Mouse (Mus musculus) CH12.LX (cell line): Measurements from ENCODE around the gene Kif13a. TPM values are rescaled to one million over a fixed set of nuclear protein-coding genes. Genes with fewer than 3 reads are reported as not detected.

Experiments
- DNase-seq: peaks from one replicate; pipeline ENCODE4 v3.0.0-alpha.2; 2013; ENCODE audit errors: extremely low read depth
- H3K27ac ChIP-seq: 2 replicates; pipeline ENCODE4 v1.5.1; 2012; ENCODE audit warnings: low read depth, mild to moderate bottlenecking, control low read depth, moderate library complexity; ENCODE audit not compliant: insufficient read depth
- H3K27me3 ChIP-seq: replicated peaks from 2 replicates; pipeline ENCODE3; 2012; ENCODE audit warnings: inconsistent platforms
- H3K36me3 ChIP-seq, 2 experiments: replicated peaks in 1 of 2; 2 replicates each; pipeline versions ENCODE3 to v1.6.1; 2012; ENCODE audit warnings: inconsistent platforms in 1 of 2, low read length in 1 of 2, mild to moderate bottlenecking in 1 of 2, mixed read lengths in 1 of 2, moderate library complexity in 1 of 2; ENCODE audit not compliant: control insufficient read depth in 1 of 2, insufficient read depth in 1 of 2
- H3K4me1 ChIP-seq, 2 experiments: 2 replicates each; pipeline ENCODE4 v1.6.1; 2012; ENCODE audit warnings: inconsistent platforms in 1 of 2, moderate library complexity in 1 of 2; ENCODE audit not compliant: insufficient read depth in 2 of 2, control insufficient read depth in 1 of 2
- H3K4me2 ChIP-seq: 2 replicates; pipeline ENCODE4 v1.6.1; 2012; ENCODE audit warnings: low read depth, mild to moderate bottlenecking, control low read depth; ENCODE audit not compliant: poor library complexity, insufficient read depth, severe bottlenecking
- H3K4me3 ChIP-seq, 3 experiments: fragments of 150-350 bp in 1 of 3; sonication (generic) in 1 of 3; replicated peaks in 1 of 3; 2 replicates each; pipeline versions ENCODE3 to v1.5.1; 2011 to 2012; ENCODE audit warnings: low read depth in 2 of 3, low read length in 2 of 3, mild to moderate bottlenecking in 2 of 3, moderate library complexity in 2 of 3, control low read depth in 1 of 3, improper control_type of control experiment in 1 of 3, inconsistent platforms in 1 of 3, mixed read lengths in 1 of 3; ENCODE audit not compliant: poor library complexity in 1 of 3
- H3K79me2 ChIP-seq: replicated peaks from 2 replicates; pipeline ENCODE4 v1.6.1; 2012; ENCODE audit warnings: mild to moderate bottlenecking, moderate library complexity; ENCODE audit not compliant: control insufficient read depth, poor library complexity, insufficient read depth, severe bottlenecking; ENCODE audit errors: extremely low read depth
- H3K9ac ChIP-seq: 2 replicates; pipeline ENCODE4 v1.6.1; 2012; ENCODE audit warnings: low read depth, mild to moderate bottlenecking, control low read depth, moderate library complexity; ENCODE audit not compliant: insufficient read depth
- H3K9me3 ChIP-seq: replicated peaks from 2 replicates; pipeline ENCODE3; 2012; ENCODE audit warnings: low read length, inconsistent platforms, mixed read lengths
- CHD1 ChIP-seq: IDR thresholded peaks from 2 replicates; pipeline ENCODE4 v1.6.1; 2012; ENCODE audit warnings: low read depth, low read length, improper control_type of control experiment, inconsistent platforms
- CTCF ChIP-seq, 2 experiments: IDR thresholded peaks in 1 of 2; conservative IDR thresholded peaks in 1 of 2; 2 replicates each; pipeline ENCODE4 v1.5.1; 2011 to 2012; ENCODE audit warnings: low read depth in 2 of 2, low read length in 2 of 2, improper control_type of control experiment in 1 of 2, inconsistent platforms in 1 of 2, mild to moderate bottlenecking in 1 of 2, moderate library complexity in 1 of 2
- E2F4 ChIP-seq: IDR thresholded peaks from 2 replicates; pipeline ENCODE4 v1.6.1; 2011; ENCODE audit warnings: low read depth, low read length, improper control_type of control experiment; ENCODE audit not compliant: insufficient replicate concordance
- EP300 ChIP-seq: IDR thresholded peaks from 2 replicates; pipeline ENCODE4 v1.6.1; 2011; ENCODE audit warnings: low read length, improper control_type of control experiment
- ETS1 ChIP-seq: conservative IDR thresholded peaks from 2 replicates; pipeline ENCODE4 v1.6.1; 2012; ENCODE audit warnings: low read depth, mild to moderate bottlenecking, inconsistent platforms, low read length, improper control_type of control experiment, moderate library complexity
- JUND ChIP-seq: conservative IDR thresholded peaks from 2 replicates; pipeline ENCODE4 v1.6.1; 2011; ENCODE audit warnings: low read depth, low read length, improper control_type of control experiment
- MAZ ChIP-seq: IDR thresholded peaks from 2 replicates; pipeline ENCODE4 v1.6.1; 2012; ENCODE audit warnings: low read depth, mild to moderate bottlenecking, inconsistent platforms, low read length, improper control_type of control experiment, moderate library complexity
- MEF2A ChIP-seq: IDR thresholded peaks from 2 replicates; pipeline ENCODE4 v1.6.1; 2014; ENCODE audit warnings: low read depth, mild to moderate bottlenecking, inconsistent platforms, low read length, improper control_type of control experiment, borderline replicate concordance
- NELFE ChIP-seq: IDR thresholded peaks from 2 replicates; pipeline ENCODE4 v1.6.1; 2011; ENCODE audit warnings: low read depth, low read length, improper control_type of control experiment
- RCOR1 ChIP-seq: conservative IDR thresholded peaks from 2 replicates; pipeline ENCODE4 v1.6.1; 2012; ENCODE audit warnings: low read depth, mild to moderate bottlenecking, inconsistent platforms, low read length, improper control_type of control experiment
- dilution Hi-C: fragments of 300-500 bp; cut with MboI; formaldehyde crosslinking; loops from 2 replicates; pipeline ENCODE4 v1.14.3; 2020; ENCODE audit warnings: low sequenced_read_pairs; ENCODE audit not compliant: extremely low pct_unique_long_range_greater_than_20kb, extremely low pct_ligation_motif_present
- in situ Hi-C: fragments of 300-500 bp; cut with MboI; formaldehyde crosslinking; loops from 3 replicates; pipeline ENCODE4 v1.14.3; 2019; ENCODE audit warnings: low sequenced_read_pairs, low pct_ligation_motif_present, low pct_unique_long_range_greater_than_20kb, mixed read lengths
- polyA plus RNA-seq: library from polyadenylated mRNA; unstranded; fragments of >175 nt; gene quantifications from 2 replicates; pipeline ENCODE4 v1.2.1, GENCODE M21; 2012; ENCODE audit warnings: low read depth; ENCODE audit not compliant: insufficient read length
- total RNA-seq, 2 experiments: library from RNA; depleted of rRNA; stranded (reverse); fragments of 300-350 nt in 1 of 2; fragments of >200 nt in 1 of 2; gene quantifications; 2 replicates each; pipeline ENCODE4 v1.2.3; 2012 to 2014

Kif13a gene
- total and polyA plus RNA-seq, 3 experiments = not detected

GRCm38 (mm10) chr13:46919797-46920196 lies 9.9 kb downstream of the Kif13a start:
- peak; percentile 6 for DNase-seq
- Histone ChIP-seq H3K9me3 (no peaks in the 10 kb centered on the region), H3K4me1 (peaks cover 0 to 4% of the 10 kb centered on the region in 2 experiments; a peak in 2 of 4 replicates), H3K9ac (no peak overlapping the region), H3K27ac (no peak overlapping the region), H3K4me2 (no peak overlapping the region), H3K36me3 (no peaks in the 10 kb centered on the region), H3K4me3 (no peak overlapping the region), H3K79me2 (no peaks in the 10 kb centered on the region), H3K27me3 (no peaks in the 10 kb centered on the region)
- in situ Hi-C loops (no loop called here), dilution Hi-C loops (no loop called here)
- TF ChIP-seq EP300 (no peak), CHD1 (no peak)

GRCm38 (mm10) chr13:46918509-46918908 lies 11.2 kb downstream of the Kif13a start:
- in situ Hi-C loops = no loop called here

GRCm38 (mm10) chr13:46911960-46912359 lies 17.7 kb downstream of the Kif13a start:
- H3K9ac ChIP-seq = no peak overlapping the region
- no peak overlapping the region for H3K4me3 ChIP-seq
- peaks cover 10 to 32% of the 10 kb centered on the region in 2 experiments for H3K4me1 ChIP-seq
- dilution Hi-C loops = no loop called here
- H3K79me2 ChIP-seq = no peaks in the 10 kb centered on the region
- no peak overlapping the region for H3K27ac ChIP-seq
- no peaks in the 10 kb centered on the region for H3K36me3 ChIP-seq
- H3K4me2 ChIP-seq = no peak overlapping the region
- in situ Hi-C loops = no loop called here
- TF ChIP-seq JUND (no peak), CHD1 (no peak)
- DNase-seq = no peak
- H3K27me3 ChIP-seq = no peaks in the 10 kb centered on the region
- no peaks in the 10 kb centered on the region for H3K9me3 ChIP-seq

More at GRCm38 (mm10) chr13:46918509-46918908, 11.2 kb downstream of the Kif13a start:
- H3K27ac ChIP-seq = no peak overlapping the region
- TF ChIP-seq NELFE (no peak), MEF2A (no peak), E2F4 (no peak)
- TF ChIP-seq, all 38 proteins: peak for 0
- Histone ChIP-seq H3K36me3 (no peaks in the 10 kb centered on the region), H3K4me3 (no peak overlapping the region), H3K79me2 (no peaks in the 10 kb centered on the region), H3K9me3 (no peaks in the 10 kb centered on the region), H3K4me1 (peaks cover 0 to 4% of the 10 kb centered on the region in 2 experiments; a peak in 2 of 4 replicates), H3K4me2 (no peak overlapping the region), H3K27me3 (no peaks in the 10 kb centered on the region), H3K9ac (no peak overlapping the region)
- dilution Hi-C loops = no loop called here
- no peak for DNase-seq

- TF ChIP-seq CTCF (conservative IDR thresholded peaks at IDR 0.05 in 1 of 2, IDR thresholded peaks at IDR 0.05 in 1 of 2; ENCODE audit: low read depth in 2 of 2, low read length in 2 of 2) = no peak
- TF ChIP-seq MAZ = no peak
- no peak for TF ChIP-seq ETS1
- TF ChIP-seq JUND = no peak
- no peak for TF ChIP-seq RCOR1
- Histone ChIP-seq H3K4me2 (no peak overlapping the region), H3K27ac (no peak overlapping the region), H3K9me3 (no peaks in the 10 kb centered on the region), H3K4me1 (peaks cover 10 to 36% of the 10 kb centered on the region in 2 experiments), H3K27me3 (no peaks in the 10 kb centered on the region), H3K4me3 (no peak overlapping the region), H3K36me3 (no peaks in the 10 kb centered on the region), H3K79me2 (no peaks in the 10 kb centered on the region), H3K9ac (no peak overlapping the region)
- in situ Hi-C loops (no loop called here), dilution Hi-C loops (no loop called here)
- no peak for DNase-seq
These were observed 18.6 kb downstream of the Kif13a start for GRCm38 (mm10) chr13:46911018-46911419.
